Comparison of ENCODE assay signal across 8 mouse cellular contexts in the genomic region with DNA sequence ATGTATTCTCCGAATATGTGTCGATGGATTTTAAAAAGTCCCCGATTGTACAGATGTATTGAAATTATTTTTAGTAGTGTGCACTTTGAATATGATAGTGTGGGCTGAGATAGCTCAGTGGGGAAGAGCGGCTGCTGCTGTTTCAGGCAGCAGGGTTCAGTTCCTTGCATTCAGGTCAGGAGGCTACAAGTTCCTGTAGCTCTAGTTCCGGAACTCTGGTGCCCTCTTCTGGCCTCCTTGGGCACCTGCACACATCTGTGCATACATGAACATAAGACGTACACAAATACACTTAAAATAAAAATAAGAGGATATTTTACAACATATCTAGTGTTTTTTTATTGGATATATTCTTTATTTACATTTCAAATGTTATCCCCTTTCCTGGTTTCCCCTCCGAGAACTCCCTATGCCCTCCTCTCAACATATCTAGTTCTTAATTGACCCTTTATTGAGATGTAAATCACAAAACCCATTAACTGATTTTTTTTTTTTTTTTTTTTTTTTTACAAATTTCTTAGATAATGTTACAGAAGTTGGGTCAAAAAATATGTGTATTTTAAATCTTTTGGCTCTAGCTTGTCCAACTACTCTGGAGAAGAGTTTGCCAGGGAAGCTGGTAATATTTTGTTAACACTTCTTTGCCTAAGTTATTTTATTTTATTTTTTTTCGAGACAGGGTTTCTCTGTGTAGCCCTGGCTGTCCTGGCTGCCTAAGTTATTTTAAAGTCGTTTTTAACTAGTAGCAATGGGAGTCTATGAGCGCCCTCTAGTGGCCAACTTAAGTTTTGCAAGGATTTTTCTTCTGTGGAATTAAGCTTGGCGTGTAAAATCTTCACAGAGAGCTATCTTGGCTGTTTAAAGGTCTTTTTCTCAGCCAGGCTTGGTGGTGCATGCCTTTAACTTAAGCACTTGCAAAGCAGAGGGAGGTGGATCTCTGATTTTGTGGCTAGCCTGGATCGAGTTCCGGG. TPM values are rescaled to one million over a fixed set of nuclear protein-coding genes. Genes with fewer than 3 reads are reported as not detected.
DNase-seq lines count a peak whose midpoint lies in the region; ATAC-seq and TF ChIP-seq lines count a peak whose summit lies in the region.

No protein-coding gene starts in this region.

- peak; percentile 67 to 93 (median 73) for TF ChIP-seq CTCF in MEL (IDR thresholded peaks at IDR 0.05 in 2 of 3, conservative IDR thresholded peaks at IDR 0.05 in 1 of 3; ENCODE audit: control insufficient read depth in 1 of 3, insufficient read depth in 1 of 3, low read depth in 2 of 3, low read length in 3 of 3, poor library complexity in 1 of 3, severe bottlenecking in 1 of 3)
- peak; percentile 35; the same call in 1 of the 2 replicates for TF ChIP-seq CTCF in cerebellum, adult 2 months (IDR thresholded peaks at IDR 0.05; ENCODE audit: borderline replicate concordance, insufficient read depth, low read depth, low read length)

- H3K27ac ChIP-seq in MEL (ENCODE audit: control insufficient read depth, low read depth, low read length), result no peak overlapping the region
- H3K27ac ChIP-seq in cerebellum, adult 2 months (ENCODE audit: insufficient read depth, low read length), result no peak overlapping the region
- H3K27ac ChIP-seq in liver, embryonic 13.5 days, result no peak overlapping the region

- no peak for TF ChIP-seq POLR2A in MEL (IDR thresholded peaks at IDR 0.05; ENCODE audit: control insufficient read depth in 1 of 2, insufficient read depth in 1 of 2, low read depth in 1 of 2, low read length in 2 of 2, poor library complexity in 1 of 2)
- no peak for TF ChIP-seq POLR2A in cerebellum, adult 2 months (IDR thresholded peaks at IDR 0.05; ENCODE audit: borderline replicate concordance, insufficient read depth, low read length)

- H3K4me2 ChIP-seq in liver, embryonic 13.5 days, result no peak overlapping the region

- peak; percentile 88 for DNase-seq in A20 (ENCODE audit: low read depth, low spot score)
- DNase-seq in MEL (ENCODE audit: low read depth, low spot score), result peak; percentile 87
- peak; percentile 51 to 55 for DNase-seq in cerebellum, adult 2 months
- DNase-seq in kidney, adult 9 months, result peak; percentile 90
- peak; percentile 48 for DNase-seq in liver, embryonic 13.5 days
- peak; percentile 59 for DNase-seq in retina, adult 2 months (ENCODE audit: low read depth, low spot score)
- peak; percentile 43 to 57 for DNase-seq in thymus, postnatal 36 days

- no peak overlapping the region for H3K9ac ChIP-seq in MEL (ENCODE audit: control insufficient read depth, low read depth, low read length, poor library complexity, severe bottlenecking)
- no peak overlapping the region for H3K9ac ChIP-seq in liver, embryonic 13.5 days

- WGBS in cerebellum, adult 2 months, result 59% methylated on average over 13 of the region's 13 CpGs
- 49% methylated on average over 13 of the region's 13 CpGs for WGBS in liver, embryonic 13.5 days (ENCODE audit: insufficient replicate concordance)

- peaks cover 0 to 10% of the 10 kb centered on the region in 2 experiments; a peak in 2 of 4 replicates for H3K36me3 ChIP-seq in MEL (ENCODE audit: control insufficient read depth in 1 of 2, insufficient read depth in 2 of 2, low read length in 2 of 2)
- no peaks in the 10 kb centered on the region for H3K36me3 ChIP-seq in liver, embryonic 13.5 days

- ATAC-seq in frontal cortex, adult (ENCODE audit: low TSS enrichment), result peak; percentile 65
- ATAC-seq in liver, embryonic 13.5 days (ENCODE audit: low read depth), result no peak

- H3K27me3 ChIP-seq in MEL (ENCODE audit: control insufficient read depth in 1 of 2, insufficient read depth in 2 of 2, low read length in 2 of 2), result no peaks in the 10 kb centered on the region
- H3K27me3 ChIP-seq in cerebellum, adult 2 months (ENCODE audit: control insufficient read depth, insufficient read depth, low read length), result no peaks in the 10 kb centered on the region
- H3K27me3 ChIP-seq in liver, embryonic 13.5 days, result no peaks in the 10 kb centered on the region

- H3K9me3 ChIP-seq in MEL (replicated peaks; ENCODE audit: insufficient read depth, low read length), result no peaks in the 10 kb centered on the region
- no peaks in the 10 kb centered on the region for H3K9me3 ChIP-seq in liver, embryonic 13.5 days (replicated peaks)

- 0 out of 4 replicates have a peak overlapping the region, but pooled peaks of 1 of the 2 experiments have one; percentile 16 for H3K4me3 ChIP-seq in MEL (ENCODE audit: control insufficient read depth in 1 of 2, insufficient read depth in 1 of 2, low read depth in 2 of 2, low read length in 2 of 2)
- H3K4me3 ChIP-seq in cerebellum, adult 2 months (replicated peaks; ENCODE audit: insufficient read depth, low read depth, low read length), result no peak overlapping the region
- H3K4me3 ChIP-seq in liver, embryonic 13.5 days (replicated peaks), result no peak overlapping the region

- H3K4me1 ChIP-seq in MEL (ENCODE audit: control insufficient read depth in 1 of 2, insufficient read depth in 2 of 2, low read length in 2 of 2), result peaks cover 0 to 13% of the 10 kb centered on the region in 2 experiments; a peak in 3 of 4 replicates
- no peaks in the 10 kb centered on the region for H3K4me1 ChIP-seq in cerebellum, adult 2 months (ENCODE audit: control insufficient read depth, insufficient read depth, low read length)
- H3K4me1 ChIP-seq in liver, embryonic 13.5 days (replicated peaks), result peaks cover 25% of the 10 kb centered on the region

- H3K79me2 ChIP-seq in MEL (ENCODE audit: control insufficient read depth, insufficient read depth, low read length, poor library complexity), result no peaks in the 10 kb centered on the region

- no peak for TF ChIP-seq EP300 in MEL (IDR thresholded peaks at IDR 0.05; ENCODE audit: low read depth in 1 of 2, low read length in 2 of 2)

- TF ChIP-seq RAD21 in MEL (IDR thresholded peaks at IDR 0.05; ENCODE audit: low read depth, low read length), result peak; percentile 95

TF ChIP-seq in MEL, 35 proteins besides CTCF, POLR2A, EP300 and RAD21:
- TF ChIP-seq SMC3 (IDR thresholded peaks at IDR 0.05; ENCODE audit: low read depth, low read length) (peak; percentile 87), E2F4 (IDR thresholded peaks at IDR 0.05; ENCODE audit: borderline replicate concordance, low read depth, low read length) (no peak), ZMIZ1 (IDR thresholded peaks at IDR 0.05; ENCODE audit: low read depth, low read length) (no peak), GATA1 (IDR thresholded peaks at IDR 0.05; ENCODE audit: low read depth, low read length) (no peak), ELF1 (IDR thresholded peaks at IDR 0.05; ENCODE audit: low read depth, low read length) (peak; percentile 60; the same call in 1 of the 2 replicates), ZC3H11A (IDR thresholded peaks at IDR 0.05; ENCODE audit: low read depth, low read length) (peak; percentile 91), ZNF384 (IDR thresholded peaks at IDR 0.05; ENCODE audit: low read depth, low read length) (peak; percentile 55), SIN3A (IDR thresholded peaks at IDR 0.05; ENCODE audit: low read length) (peak; percentile 47), NRF1 (IDR thresholded peaks at IDR 0.05; ENCODE audit: insufficient read depth, low read depth, low read length, poor library complexity, severe bottlenecking) (no peak)

RNA-seq across cellular contexts. Expression of a gene that starts 11.0 kb away (rescaled TPM):
- total RNA-seq in MEL (2012; rRNA removed), result not detected in 2 replicates
- polyA plus RNA-seq in MEL (2012; ENCODE audit: insufficient read depth in 1 of 2, insufficient read length in 2 of 2, low read depth in 1 of 2, low replicate concordance in 2 of 2, missing spikeins in 1 of 2), result not detected
- polyA plus RNA-seq in cerebellum, adult 2 months (2012; rRNA removed), result 312 and 337 TPM in 2 replicates
- 0.12 and 0.30 TPM in 2 replicates for polyA plus RNA-seq in liver, embryonic 13.5 days (2015; fragmentation: Nextera tagmentation; extraction: Ambion mirVana)

RNA-seq across cellular contexts. Expression of a gene that starts 43.9 kb away (rescaled TPM):
- 7.4 and 7.5 TPM in 2 replicates for total RNA-seq in MEL (2012; rRNA removed)
- polyA plus RNA-seq in MEL (2012; ENCODE audit: insufficient read depth in 1 of 2, insufficient read length in 2 of 2, low read depth in 1 of 2, low replicate concordance in 2 of 2, missing spikeins in 1 of 2), result 1 to 10 TPM in 1 of 2 experiments, not detected in 1; 8.6 TPM
- polyA plus RNA-seq in cerebellum, adult 2 months (2012; rRNA removed), result 14.0 and 14.5 TPM in 2 replicates
- 4.9 and 5.8 TPM in 2 replicates for polyA plus RNA-seq in liver, embryonic 13.5 days (2015; fragmentation: Nextera tagmentation; extraction: Ambion mirVana)

Comparison
In these comparisons a context has a peak if more than half of its experiments do, and no peak if none do; other contexts are left out.
1. RNA of a gene that starts 11.0 kb away (polyA plus RNA-seq): 312 to 337 TPM in cerebellum, adult 2 months; 0.12 to 0.30 TPM in liver, embryonic 13.5 days and not detected in MEL; every median in the first group is over 100 times any median in the second.
2. Peak in every context shown above with its lines, with median percentiles within 50 percentile points of each other: DNase-seq.